Mouse (Mus musculus) heart, postnatal 0 days (tissue): Measurements from ENCODE around the gene Klhdc7b. TPM values are rescaled to one million over a fixed set of nuclear protein-coding genes. Genes with fewer than 3 reads are reported as not detected.

Source experiments
- ATAC-seq: fragments of 200-750 bp; cut with Nextera tagmentation; 2 replicates; pipeline ENCODE4 v1.8.0; 2017; ENCODE audit warnings: low read depth, moderate number of reproducible peaks, moderate library complexity; ENCODE audit not compliant: insufficient read depth
- DNase-seq: peaks from one replicate; pipeline ENCODE4 v3.0.0-alpha.2; 2016; ENCODE audit warnings: low spot score
- H3K27ac ChIP-seq: fragments of 300-500 bp; sonication (generic); 2 replicates; pipeline ENCODE4 v1.5.1; 2014; ENCODE audit warnings: low read depth, mild to moderate bottlenecking
- H3K27me3 ChIP-seq: fragments of 300-500 bp; sonication (generic); 2 replicates; pipeline ENCODE4 v1.6.1; 2014; ENCODE audit warnings: low read length, mixed read lengths; ENCODE audit not compliant: control insufficient read depth, insufficient read depth
- H3K36me3 ChIP-seq: fragments of 300-500 bp; sonication (generic); replicated peaks from 2 replicates; pipeline ENCODE4 v1.6.1; 2014; ENCODE audit warnings: low read length, mixed read lengths; ENCODE audit not compliant: control insufficient read depth, insufficient read depth
- H3K4me1 ChIP-seq: fragments of 300-500 bp; sonication (generic); 2 replicates; pipeline ENCODE4 v1.6.1; 2014; ENCODE audit warnings: antibody characterized with exemption; ENCODE audit not compliant: control insufficient read depth, insufficient read depth
- H3K4me2 ChIP-seq: fragments of 300-500 bp; sonication (generic); 2 replicates; pipeline ENCODE4 v1.6.1; 2014; ENCODE audit warnings: low read depth, mild to moderate bottlenecking, low read length, moderate library complexity
- H3K4me3 ChIP-seq: fragments of 300-500 bp; sonication (generic); 2 replicates; pipeline ENCODE4 v1.5.1; 2014; ENCODE audit warnings: low read depth, low read length
- H3K9ac ChIP-seq: fragments of 300-500 bp; sonication (generic); replicated peaks from 2 replicates; pipeline ENCODE4 v1.6.1; 2014; ENCODE audit warnings: low read depth, low read length, mixed read lengths
- H3K9me3 ChIP-seq: fragments of 300-500 bp; sonication (generic); replicated peaks from 2 replicates; pipeline ENCODE4 v1.6.1; 2016; ENCODE audit warnings: low read length; ENCODE audit not compliant: control insufficient read depth
- CTCF ChIP-seq: IDR thresholded peaks from 2 replicates; pipeline ENCODE4 v1.5.1; 2016; ENCODE audit warnings: antibody characterized with exemption, control low read depth, low read depth
- EP300 ChIP-seq: IDR thresholded peaks from 2 replicates; pipeline ENCODE4 v1.6.1; 2016; ENCODE audit warnings: antibody characterized with exemption, low read depth
- WGBS: fragments of 180-500 bp; shearing (Covaris S2); extraction: QIAGEN DNeasy Blood & Tissue Kit; methylation state at CpG from one replicate; pipeline ENCODE4 v1.1.7; 2014; 5-methylcytosine and 5-hydroxymethylcytosine counted together
- polyA plus RNA-seq: library from polyadenylated mRNA; unstranded; fragments of >200 nt; fragmentation: Nextera tagmentation; extraction: Ambion mirVana; gene quantifications from 2 replicates; pipeline ENCODE4 v1.2.1, GENCODE M21; 2015
- total RNA-seq: library from RNA; depleted of rRNA; stranded (reverse); fragments of >200 nt; gene quantifications from 2 replicates; pipeline ENCODE4 v1.2.3, GENCODE M21; 2014; ENCODE audit warnings: low replicate concordance

The Klhdc7b gene
- total and polyA plus RNA-seq, 2 experiments from 2014 or later, result not detected

- ATAC-seq, result no peak
- 75% methylated on average over 5 of the region's 5 CpGs for WGBS
- H3K9ac ChIP-seq, result no peak overlapping the region
- H3K27ac ChIP-seq, result peak overlapping the region; percentile 41
- H3K4me3 ChIP-seq, result no peak overlapping the region
- DNase-seq, result peak; percentile 14
- TF ChIP-seq EP300 (no peak), CTCF (no peak)
- peaks cover 8% of the 10 kb centered on the region; the same call in 1 of the 2 replicates for H3K4me1 ChIP-seq
- no peaks in the 10 kb centered on the region for H3K9me3 ChIP-seq
- H3K27me3 ChIP-seq, result no peaks in the 10 kb centered on the region
- H3K4me2 ChIP-seq, result no peak overlapping the region
- H3K36me3 ChIP-seq, result peaks cover 40% of the 10 kb centered on the region
Observed at GRCm38 (mm10) chr15:89350447-89350846, 34.3 kb upstream of the Klhdc7b start.

GRCm38 (mm10) chr15:89351302-89351701 is 33.4 kb upstream of the Klhdc7b start:
- no peak overlapping the region for H3K4me2 ChIP-seq
- no peak for TF ChIP-seq CTCF
- TF ChIP-seq EP300, result no peak
- DNase-seq (no peak), ATAC-seq (no peak)
- 69% methylated on average over 15 of the region's 15 CpGs for WGBS
- no peaks in the 10 kb centered on the region for H3K27me3 ChIP-seq
- peak overlapping the region; percentile 41 for H3K27ac ChIP-seq
- peaks cover 10% of the 10 kb centered on the region; the same call in 1 of the 2 replicates for H3K4me1 ChIP-seq
- H3K9me3 ChIP-seq, result no peaks in the 10 kb centered on the region
- no peak overlapping the region for H3K4me3 ChIP-seq
- no peak overlapping the region for H3K9ac ChIP-seq
- H3K36me3 ChIP-seq, result peaks cover 40% of the 10 kb centered on the region

- H3K27ac ChIP-seq, result no peak overlapping the region
- H3K4me3 ChIP-seq, result no peak overlapping the region
- no peak overlapping the region for H3K4me2 ChIP-seq
- no peak for TF ChIP-seq EP300
- TF ChIP-seq CTCF, result no peak
- H3K27me3 ChIP-seq, result no peaks in the 10 kb centered on the region
- WGBS, result 91% methylated on average over 14 of the region's 14 CpGs
- no peak overlapping the region for H3K9ac ChIP-seq
- ATAC-seq (no peak), DNase-seq (no peak)
- no peaks in the 10 kb centered on the region for H3K9me3 ChIP-seq
- H3K36me3 ChIP-seq, result peaks cover 40% of the 10 kb centered on the region
- H3K4me1 ChIP-seq, result peaks cover 18% of the 10 kb centered on the region; the same call in 1 of the 2 replicates
Observed at GRCm38 (mm10) chr15:89352054-89352453, 32.7 kb upstream of the Klhdc7b start.

- Histone ChIP-seq H3K4me3 (no peak overlapping the region), H3K4me1 (peaks cover 22% of the 10 kb centered on the region; the same call in 1 of the 2 replicates), H3K36me3 (peaks cover 40% of the 10 kb centered on the region), H3K9me3 (no peaks in the 10 kb centered on the region), H3K27ac (no peak overlapping the region), H3K27me3 (no peaks in the 10 kb centered on the region), H3K4me2 (no peak overlapping the region), H3K9ac (no peak overlapping the region)
- 95% methylated on average over 12 of the region's 12 CpGs for WGBS
- ATAC-seq (no peak), DNase-seq (no peak)
- TF ChIP-seq CTCF (no peak), EP300 (no peak)
Observed at GRCm38 (mm10) chr15:89352795-89353194, 31.9 kb upstream of the Klhdc7b start.

- TF ChIP-seq CTCF (no peak), EP300 (no peak)
- H3K36me3 ChIP-seq, result peaks cover 40% of the 10 kb centered on the region
- H3K4me1 ChIP-seq, result peaks cover 22% of the 10 kb centered on the region; the same call in 1 of the 2 replicates
- H3K9me3 ChIP-seq, result no peaks in the 10 kb centered on the region
- H3K9ac ChIP-seq, result no peak overlapping the region
- H3K27ac ChIP-seq, result no peak overlapping the region
- 92% methylated on average over 16 of the region's 16 CpGs for WGBS
- no peaks in the 10 kb centered on the region for H3K27me3 ChIP-seq
- no peak overlapping the region; the same call in 1 of the 2 replicates for H3K4me2 ChIP-seq
- ATAC-seq, result no peak
- no peak overlapping the region for H3K4me3 ChIP-seq
- DNase-seq, result no peak
Observed at GRCm38 (mm10) chr15:89353837-89354236, 30.9 kb upstream of the Klhdc7b start.

- ATAC-seq, result no peak
- no peaks in the 10 kb centered on the region for H3K27me3 ChIP-seq
- 69% methylated on average over 7 of the region's 7 CpGs for WGBS
- H3K4me2 ChIP-seq, result peak overlapping the region; percentile 82
- TF ChIP-seq CTCF, result no peak
- TF ChIP-seq EP300, result no peak
- H3K9me3 ChIP-seq, result no peaks in the 10 kb centered on the region
- H3K4me3 ChIP-seq, result peak overlapping the region; percentile 77
- peak overlapping the region; percentile 79 for H3K9ac ChIP-seq
- no peak for DNase-seq
- H3K36me3 ChIP-seq, result peaks cover 40% of the 10 kb centered on the region
- H3K4me1 ChIP-seq, result peaks cover 22% of the 10 kb centered on the region; the same call in 1 of the 2 replicates
- H3K27ac ChIP-seq, result no peak overlapping the region
Observed at GRCm38 (mm10) chr15:89354455-89354854, 30.3 kb upstream of the Klhdc7b start.
